Mouse (Mus musculus) CD4-positive, CD25-positive, alpha-beta regulatory T cell, adult 4 months (primary cell): ENCODE data around the gene Ptx3. TPM values are rescaled to one million over a fixed set of nuclear protein-coding genes. Genes with fewer than 3 reads are reported as not detected.
"Not testable (repeated sequence)": the region's sequence is repeated elsewhere in the genome, so short reads cannot be mapped to it uniquely, and the experiment has no call there.

ENCODE experiments used
- ATAC-seq: one replicate; pipeline ENCODE4 v1.8.0; 2017
- polyA plus RNA-seq, 2 experiments: library from polyadenylated mRNA; unstranded; fragments of 100-300 nt; shearing (Covaris generic); gene quantifications; one replicate each; pipeline ENCODE4 v1.2.1; 2017

Ptx3 gene
- polyA plus RNA-seq: not detected

GRCm38 (mm10) chr3:66219655-66220191 lies at the start of gene Ptx3:
Ptx3 (plus strand) TSS chr3:66219910.
- ATAC-seq: no peak

- ATAC-seq: no peak
Measured at GRCm38 (mm10) chr3:66172907-66173306, 46.8 kb upstream of the Ptx3 start.

DNA sequence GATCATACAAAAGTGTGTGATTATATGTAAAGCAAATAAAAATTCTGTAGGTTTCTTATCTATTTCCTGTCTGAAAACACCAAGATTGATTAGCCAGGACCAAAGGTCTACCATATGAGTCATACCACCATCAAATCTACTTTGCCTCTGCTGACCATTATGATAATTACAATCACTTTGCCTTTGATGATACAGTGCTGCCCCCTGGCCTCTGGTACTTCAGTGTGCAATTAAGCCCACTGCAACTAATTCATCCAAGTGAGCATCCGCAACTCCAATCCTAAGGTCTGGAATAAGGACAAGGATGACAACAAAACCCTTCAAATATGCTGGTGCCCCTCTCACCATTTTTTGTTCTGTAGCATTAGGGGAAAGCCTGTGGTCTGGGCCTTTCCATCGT lies 40.1 kb upstream of the Ptx3 start:
- no peak for ATAC-seq

- ATAC-seq: no peak
Measured at GRCm38 (mm10) chr3:66193910-66194562, 25.7 kb upstream of the Ptx3 start.

DNA sequence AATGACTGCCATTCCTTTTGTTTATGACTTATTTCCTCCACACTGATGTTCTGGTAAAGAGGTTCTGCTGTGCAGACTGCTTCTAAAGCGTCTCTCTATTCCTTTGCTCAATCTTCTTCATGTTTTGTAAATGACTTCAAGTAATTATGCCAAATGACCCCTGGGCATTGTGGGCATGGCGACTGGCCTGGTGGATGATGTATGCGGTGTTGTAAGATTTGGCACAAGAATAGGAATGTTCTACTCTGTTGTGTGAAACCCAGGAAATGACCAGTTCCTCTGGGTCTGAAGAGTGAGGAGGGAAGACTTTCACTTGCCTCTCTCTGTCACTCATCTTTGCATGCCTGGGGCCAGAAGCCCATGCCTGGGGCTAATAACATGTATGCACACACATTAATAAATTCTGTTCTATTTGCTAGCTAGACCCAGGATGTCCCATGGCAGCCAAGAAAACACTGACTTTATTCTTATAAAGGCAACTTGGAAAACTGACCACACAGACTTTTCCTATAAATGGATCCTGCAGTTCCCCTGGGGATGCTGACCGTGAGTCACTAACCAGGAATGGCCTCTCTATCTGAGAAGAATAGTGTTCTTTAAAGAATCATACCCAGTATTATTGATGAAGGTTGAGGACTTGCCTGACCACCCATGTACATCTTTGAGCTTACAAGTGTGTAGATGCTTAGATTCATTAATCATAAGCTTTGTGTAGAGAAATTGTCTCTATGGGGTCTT lies 10.7 kb upstream of the Ptx3 start:
- ATAC-seq: no peak

DNA sequence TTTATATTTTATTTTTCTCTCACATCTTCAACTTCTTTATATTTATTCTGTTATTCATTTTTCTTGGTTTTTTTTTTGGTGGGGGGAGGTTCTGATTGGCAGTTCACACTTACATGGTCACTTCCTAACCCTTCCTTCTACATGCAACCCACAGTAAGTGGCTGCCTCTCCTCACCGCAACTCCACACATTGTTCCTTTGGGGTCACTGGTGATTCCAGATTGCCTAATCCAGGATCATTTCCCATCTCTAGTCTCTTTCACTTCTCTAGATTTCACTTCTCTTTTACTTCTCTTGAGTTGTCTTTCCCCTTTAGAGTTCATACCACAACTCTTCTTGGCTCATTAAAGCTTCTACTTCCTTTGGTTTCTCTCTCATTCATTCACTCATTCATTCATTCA lies 6.2 kb upstream of the Ptx3 start:
- ATAC-seq: no peak

DNA sequence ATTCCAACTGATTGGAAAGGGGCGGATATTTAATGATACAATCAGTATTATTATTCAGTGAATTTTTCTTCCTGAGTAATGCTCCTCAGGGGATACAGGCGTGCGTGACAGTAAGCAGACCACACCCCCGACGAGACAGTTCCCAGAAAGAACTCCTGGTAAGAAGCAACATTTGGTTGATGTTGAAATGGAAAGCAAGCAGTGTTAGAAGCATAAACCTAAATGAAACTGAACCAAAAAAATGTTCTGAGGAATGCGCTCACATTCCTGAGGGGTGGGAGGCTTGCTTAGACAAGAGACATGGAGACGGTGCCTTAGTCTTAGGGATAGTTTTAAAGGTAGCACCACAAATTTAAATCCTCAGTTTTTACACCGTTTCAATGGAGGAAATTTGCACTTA lies 4.0 kb upstream of the Ptx3 start:
- ATAC-seq: no peak

- no peak for ATAC-seq
Measured at GRCm38 (mm10) chr3:66220554-66221242, 988 bp downstream of the Ptx3 start.

GRCm38 (mm10) chr3:66221243-66221611 lies 1.5 kb downstream of the Ptx3 start:
- ATAC-seq: no peak

DNA sequence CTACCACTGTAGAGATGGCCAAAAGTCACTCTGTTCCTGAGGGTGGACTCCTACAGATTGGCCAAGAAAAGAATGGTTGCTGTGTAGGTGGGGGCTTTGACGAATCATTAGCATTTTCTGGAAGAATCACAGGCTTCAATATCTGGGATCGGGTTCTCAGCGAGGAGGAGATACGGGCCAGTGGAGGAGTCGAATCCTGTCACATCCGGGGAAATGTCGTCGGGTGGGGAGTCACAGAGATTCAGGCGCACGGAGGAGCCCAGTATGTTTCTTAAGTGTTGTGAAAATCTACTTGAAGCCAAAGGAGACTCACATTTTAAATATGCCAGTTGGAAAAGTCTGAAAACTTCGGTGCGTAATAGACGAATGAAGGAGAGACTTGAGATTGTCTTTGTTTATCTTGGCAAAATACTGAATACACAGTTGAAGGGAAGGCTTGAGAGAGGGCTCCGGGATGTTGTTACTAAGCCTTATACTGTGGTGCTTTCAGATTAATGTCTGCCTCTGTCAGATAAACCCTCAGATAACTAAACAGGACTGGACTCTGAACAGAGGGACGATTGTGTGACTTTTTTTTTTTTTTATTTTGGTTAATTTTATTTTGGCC lies 5.3 kb downstream of the Ptx3 start:
- ATAC-seq: no peak

DNA sequence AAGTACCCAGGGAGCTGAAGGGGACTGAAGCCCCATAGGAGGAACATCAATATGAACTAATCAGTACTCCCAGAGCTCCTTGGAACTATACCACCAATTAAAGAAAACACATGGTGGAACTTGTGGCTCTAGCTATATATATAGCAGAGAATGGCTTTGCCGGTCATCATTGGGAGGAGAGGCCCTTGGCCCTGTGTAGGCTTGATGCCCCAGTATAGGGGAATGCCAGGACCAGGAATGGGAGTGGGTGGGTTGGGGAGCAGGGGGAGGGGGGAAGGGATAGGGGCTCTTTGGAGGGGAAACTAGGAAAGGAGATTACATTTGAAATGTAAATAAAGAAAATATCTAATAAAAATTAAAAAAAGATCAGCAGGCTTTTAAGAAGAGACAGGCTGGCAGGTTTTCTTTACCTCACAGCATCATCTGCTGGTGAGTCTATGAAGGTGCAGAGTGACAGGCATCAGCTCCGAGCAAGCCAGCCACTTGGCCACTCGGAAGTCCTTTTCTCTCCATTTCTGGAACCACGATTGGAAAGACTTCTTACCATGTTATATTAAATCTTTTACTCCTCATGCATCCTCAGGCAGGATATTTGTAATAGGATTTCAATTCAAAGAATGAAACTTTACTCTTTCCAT lies 16.6 kb downstream of the Ptx3 start:
- not testable (repeated sequence) for ATAC-seq

DNA sequence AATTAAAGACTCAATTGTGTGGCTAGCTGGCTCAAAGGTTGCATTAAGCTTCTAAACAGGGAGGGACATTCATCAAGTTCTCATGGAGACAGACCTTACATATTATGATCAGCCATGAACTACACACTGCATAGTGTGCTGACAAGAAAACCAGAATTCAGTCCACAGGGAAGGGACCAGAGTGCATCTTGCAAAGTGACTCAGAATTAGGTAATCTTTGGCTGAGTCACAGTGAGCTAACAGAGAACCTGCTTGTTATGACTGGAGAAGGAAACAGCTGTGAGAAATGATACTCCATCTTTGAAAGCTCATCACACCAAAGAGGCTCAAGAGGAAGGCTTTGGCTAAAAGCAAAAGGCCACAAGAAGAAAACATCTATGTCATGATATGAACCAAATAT lies 20.8 kb downstream of the Ptx3 start:
- ATAC-seq: no peak

- ATAC-seq: no peak
Measured at GRCm38 (mm10) chr3:66251842-66252241, 32.1 kb downstream of the Ptx3 start.

- no peak for ATAC-seq
Measured at GRCm38 (mm10) chr3:66254504-66255105, 34.9 kb downstream of the Ptx3 start.

DNA sequence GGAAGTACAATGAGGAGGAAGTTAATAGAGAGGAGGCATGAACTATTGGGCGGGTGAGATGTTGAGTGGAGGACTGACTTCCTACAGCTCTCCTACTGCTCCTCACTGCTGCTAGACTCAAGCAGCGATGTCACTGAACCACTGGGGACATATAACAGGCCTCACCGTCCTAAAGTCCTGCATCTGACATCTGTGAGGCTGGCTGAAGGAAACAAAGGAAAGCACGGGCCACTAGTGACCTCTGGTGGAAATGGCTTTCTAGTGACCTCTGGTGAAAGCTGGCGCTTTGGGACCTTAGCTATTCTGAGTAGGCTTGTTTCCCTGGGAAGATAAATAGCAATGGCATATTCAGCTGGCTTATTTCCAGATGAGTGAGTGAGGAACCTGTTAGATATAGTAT lies 42.6 kb downstream of the Ptx3 start:
- ATAC-seq: no peak

- no peak for ATAC-seq
Measured at GRCm38 (mm10) chr3:66263270-66263669, 43.6 kb downstream of the Ptx3 start.

Other genes starting within 250 kb of the Ptx3 start
- not detected for gene Veph1, start 76.9 kb downstream of the Ptx3 start, polyA plus RNA-seq